Mouse (Mus musculus) kidney, adult 2 months (tissue): ENCODE data around the gene B3gnt6.

Source experiments
- CTCF ChIP-seq: fragments of 200-500 bp; conservative IDR thresholded peaks from 2 replicates; pipeline ENCODE4 v1.5.1; 2011; ENCODE audit warnings: low read depth, mild to moderate bottlenecking, control low read depth, low read length, moderate library complexity, mixed read lengths; ENCODE audit not compliant: insufficient read depth, insufficient read length
- POLR2A ChIP-seq: fragments of 200-500 bp; IDR thresholded peaks from one replicate; pipeline ENCODE4 v1.6.1; 2011; ENCODE audit warnings: low read depth, low read length, control low read depth

GRCm38 (mm10) chr7:98216713-98217112 lies 17.4 kb upstream of the B3gnt6 start:
- TF ChIP-seq CTCF = no peak
- no peak for TF ChIP-seq POLR2A
